Mouse (Mus musculus): Measurements from ENCODE around the gene Dph1.

Dph1 gene

DNA sequence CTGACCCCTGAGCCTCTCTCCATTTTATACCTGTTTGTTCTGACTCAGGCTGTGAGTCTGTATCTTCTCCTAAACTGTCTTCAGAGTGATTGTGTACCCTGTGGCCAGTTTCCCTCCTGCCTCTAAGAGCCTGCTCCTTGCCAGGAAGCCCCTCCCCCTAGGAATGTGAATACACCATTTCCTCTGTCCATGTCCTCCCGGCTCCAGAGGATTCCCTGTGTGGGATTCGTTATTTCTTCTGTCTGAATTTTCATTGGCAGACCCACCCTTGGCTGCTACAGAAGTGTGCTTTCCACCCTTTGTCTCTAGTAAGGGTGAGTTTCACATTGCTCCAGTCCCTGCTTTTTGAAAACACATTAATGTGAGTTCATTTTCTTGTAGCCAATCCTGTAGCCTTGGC lies 57.1 kb downstream of the Dph1 start:
- DNase-seq (ENCODE audit: low read depth) = no peak

DNA sequence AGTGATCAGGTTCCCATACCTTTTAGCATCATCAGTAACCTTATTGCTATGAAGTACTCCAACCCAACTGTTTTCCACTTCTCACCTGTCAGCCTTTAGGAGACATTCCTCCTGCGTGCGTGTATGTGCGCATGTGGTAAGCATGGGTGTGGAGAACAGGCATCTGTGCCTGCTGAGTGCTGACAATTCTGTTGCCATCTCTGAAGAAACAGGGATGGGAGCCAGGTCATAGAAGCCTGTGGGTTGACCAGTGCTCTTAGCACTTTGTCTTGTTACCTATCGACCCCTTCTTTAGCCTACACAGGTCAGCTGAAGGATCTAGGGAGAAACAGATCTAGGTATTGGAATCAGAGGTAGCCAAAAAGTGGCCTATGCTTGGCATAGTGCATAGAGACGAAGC lies 57.6 kb downstream of the Dph1 start:
- DNase-seq (ENCODE audit: low read depth) = no peak

DNA sequence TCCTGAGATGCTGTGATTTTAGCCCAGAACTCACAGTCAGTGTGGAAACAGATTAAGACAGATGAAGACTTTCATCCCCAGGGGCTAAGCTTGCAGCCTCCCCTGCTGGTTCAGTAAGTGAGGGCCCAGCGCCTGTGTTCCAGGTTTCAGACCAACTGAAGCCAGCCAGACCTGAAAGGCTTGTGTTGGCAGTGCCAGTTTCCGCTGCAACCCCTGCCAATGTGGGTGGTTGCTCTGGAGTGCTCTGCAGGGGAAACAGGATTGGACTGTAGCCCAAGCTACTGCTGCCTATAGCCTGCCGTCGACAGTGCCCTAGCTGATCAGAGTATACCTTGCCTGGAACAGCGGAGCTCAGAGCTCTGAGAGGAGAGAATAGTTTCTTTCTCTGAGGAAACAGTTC lies 58.8 kb downstream of the Dph1 start:
- no peak for DNase-seq (ENCODE audit: low read depth)

DNA sequence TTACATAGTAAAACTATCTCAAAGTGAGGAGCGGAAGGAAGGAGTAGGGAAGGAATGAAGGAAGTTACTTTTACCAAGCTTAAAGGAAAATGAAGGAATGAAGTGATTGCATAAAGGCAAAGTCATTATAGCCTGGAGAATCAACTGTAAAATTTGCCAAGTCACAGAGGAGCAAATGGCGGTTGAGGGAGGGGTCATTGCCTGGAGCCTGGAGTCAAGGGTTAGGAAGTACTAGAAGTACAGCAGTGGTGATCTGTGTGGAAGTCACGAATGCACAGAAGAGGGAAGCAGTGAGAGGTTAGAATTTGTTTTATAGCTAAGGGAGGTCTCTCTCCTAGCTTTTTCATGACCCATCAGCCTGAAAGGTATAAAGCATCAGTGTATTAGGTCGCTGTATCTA lies 59.7 kb downstream of the Dph1 start:
- no peak for DNase-seq (ENCODE audit: low read depth)

DNA sequence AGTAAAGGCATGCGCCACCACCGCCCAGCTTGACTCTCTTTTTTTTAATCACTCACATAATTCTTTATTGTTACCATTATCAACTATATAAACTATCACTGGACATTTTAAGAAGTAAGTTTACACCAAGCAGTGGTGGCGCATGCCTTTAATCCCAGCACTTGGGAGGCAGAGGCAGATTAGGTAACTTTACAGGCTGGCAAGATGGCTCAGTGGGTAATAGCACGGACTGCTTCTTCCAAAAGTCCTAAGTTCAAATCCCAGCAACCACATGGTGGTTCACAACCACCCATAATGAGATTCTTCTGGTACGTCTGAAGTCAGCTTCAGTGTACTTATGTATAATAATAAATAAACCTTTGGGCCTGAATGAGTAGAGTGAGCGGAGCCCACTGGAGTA lies 61.6 kb downstream of the Dph1 start:
- no peak for DNase-seq (ENCODE audit: low read depth)

Data from naive thymus-derived CD4-positive, alpha-beta T cell, adult 2 months (primary cell).